Mouse (Mus musculus): Measurements from ENCODE around the gene Pkp1. TPM values are rescaled to one million over a fixed set of nuclear protein-coding genes. Genes with fewer than 3 reads are reported as not detected.

Pkp1 gene
- polyA plus RNA-seq (2014; fragmentation: Illumina TruSeq; extraction: RNeasy Lipid Tissue Mini Kit (QIAGEN cat#74804); ENCODE audit: low read depth, low replicate concordance), result not detected

GRCm38 (mm10) chr1:135918644-135919407 is at the start of gene Pkp1:
Gene Pkp1 (minus strand): TSS chr1:135919207.

GRCm38 (mm10) chr1:135835716-135836483 is 83.1 kb downstream of the Pkp1 start, which contains the start of gene Tnnt2:
Gene Tnnt2 (plus strand): TSS chr1:135836354.

Other genes with a start within 250 kb of the Pkp1 start
- gene Csrp1, start 199.1 kb downstream of the Pkp1 start, polyA plus RNA-seq (2014; fragmentation: Illumina TruSeq; extraction: RNeasy Lipid Tissue Mini Kit (QIAGEN cat#74804); ENCODE audit: low read depth, low replicate concordance), result 4.2 TPM
- gene Phlda3, start 153.1 kb downstream of the Pkp1 start, polyA plus RNA-seq (2014; fragmentation: Illumina TruSeq; extraction: RNeasy Lipid Tissue Mini Kit (QIAGEN cat#74804); ENCODE audit: low read depth, low replicate concordance), result not detected
- not detected for gene Tnni1, start 139.8 kb downstream of the Pkp1 start, polyA plus RNA-seq (2014; fragmentation: Illumina TruSeq; extraction: RNeasy Lipid Tissue Mini Kit (QIAGEN cat#74804); ENCODE audit: low read depth, low replicate concordance)
- 0.29 TPM for gene Lad1, start 100.6 kb downstream of the Pkp1 start, polyA plus RNA-seq (2014; fragmentation: Illumina TruSeq; extraction: RNeasy Lipid Tissue Mini Kit (QIAGEN cat#74804); ENCODE audit: low read depth, low replicate concordance)
- gene Tnnt2, start 82.9 kb downstream of the Pkp1 start, polyA plus RNA-seq (2014; fragmentation: Illumina TruSeq; extraction: RNeasy Lipid Tissue Mini Kit (QIAGEN cat#74804); ENCODE audit: low read depth, low replicate concordance), result not detected
- not detected for gene Igfn1, start 87.1 kb upstream of the Pkp1 start, polyA plus RNA-seq (2014; fragmentation: Illumina TruSeq; extraction: RNeasy Lipid Tissue Mini Kit (QIAGEN cat#74804); ENCODE audit: low read depth, low replicate concordance)
- 2.5 TPM for gene Tmem9, start 88.9 kb upstream of the Pkp1 start, polyA plus RNA-seq (2014; fragmentation: Illumina TruSeq; extraction: RNeasy Lipid Tissue Mini Kit (QIAGEN cat#74804); ENCODE audit: low read depth, low replicate concordance)
- not detected for gene Ascl5, start 131.6 kb upstream of the Pkp1 start, polyA plus RNA-seq (2014; fragmentation: Illumina TruSeq; extraction: RNeasy Lipid Tissue Mini Kit (QIAGEN cat#74804); ENCODE audit: low read depth, low replicate concordance)
- not detected for gene Cacna1s, start 133.5 kb upstream of the Pkp1 start, polyA plus RNA-seq (2014; fragmentation: Illumina TruSeq; extraction: RNeasy Lipid Tissue Mini Kit (QIAGEN cat#74804); ENCODE audit: low read depth, low replicate concordance)
- gene Kif21b, start 212.2 kb upstream of the Pkp1 start, polyA plus RNA-seq (2014; fragmentation: Illumina TruSeq; extraction: RNeasy Lipid Tissue Mini Kit (QIAGEN cat#74804); ENCODE audit: low read depth, low replicate concordance), result 0.08 TPM

Measured in liver, adult 10 weeks (tissue).